Mouse (Mus musculus): ENCODE results near the gene Lgi2. TPM values are rescaled to one million over a fixed set of nuclear protein-coding genes. Genes with fewer than 3 reads are reported as not detected.

Gene Lgi2
- polyA plus RNA-seq, 1 experiment from 2014 or later = 3.9 TPM

GRCm38 (mm10) chr5:52550613-52551317 is 15.5 kb downstream of the Lgi2 start:
- ATAC-seq (ENCODE audit: low FRiP score, low TSS enrichment) = no peak
- H3K27ac ChIP-seq (ENCODE audit: low read depth, low read length) = no peak overlapping the region
- H3K9ac ChIP-seq (ENCODE audit: low read depth, low read length) = no peak overlapping the region
- 78% methylated on average over 13 of the region's 13 CpGs for WGBS
- no peak overlapping the region for H3K4me2 ChIP-seq (replicated peaks; ENCODE audit: low read depth, low read length)
- H3K4me1 ChIP-seq (ENCODE audit: control insufficient read depth, insufficient read depth, low read length) = no peaks in the 10 kb centered on the region
- no peaks in the 10 kb centered on the region for H3K9me3 ChIP-seq (ENCODE audit: control insufficient read depth, low read length)
- no peak overlapping the region for H3K4me3 ChIP-seq (ENCODE audit: low read length)
- no peaks in the 10 kb centered on the region for H3K27me3 ChIP-seq (ENCODE audit: control insufficient read depth, insufficient read depth, low read length)
- H3K36me3 ChIP-seq (ENCODE audit: control insufficient read depth, insufficient read depth, low read length) = no peaks in the 10 kb centered on the region

GRCm38 (mm10) chr5:52546950-52547349 is 19.3 kb downstream of the Lgi2 start:
- no peak for ATAC-seq (ENCODE audit: low FRiP score, low TSS enrichment)
- Histone ChIP-seq H3K36me3 (ENCODE audit: control insufficient read depth, insufficient read depth, low read length) (no peaks in the 10 kb centered on the region), H3K4me1 (ENCODE audit: control insufficient read depth, insufficient read depth, low read length) (no peaks in the 10 kb centered on the region), H3K27me3 (ENCODE audit: control insufficient read depth, insufficient read depth, low read length) (no peaks in the 10 kb centered on the region), H3K9ac (ENCODE audit: low read depth, low read length) (no peak overlapping the region), H3K27ac (ENCODE audit: low read depth, low read length) (no peak overlapping the region), H3K9me3 (ENCODE audit: control insufficient read depth, low read length) (no peaks in the 10 kb centered on the region), H3K4me2 (replicated peaks; ENCODE audit: low read depth, low read length) (no peak overlapping the region), H3K4me3 (ENCODE audit: low read length) (no peak overlapping the region)
- WGBS = 45% methylated on average over 3 of the region's 3 CpGs

GRCm38 (mm10) chr5:52543770-52544169 is 22.5 kb downstream of the Lgi2 start:
- Histone ChIP-seq H3K9me3 (ENCODE audit: control insufficient read depth, low read length) (no peaks in the 10 kb centered on the region), H3K36me3 (ENCODE audit: control insufficient read depth, insufficient read depth, low read length) (no peaks in the 10 kb centered on the region), H3K27me3 (ENCODE audit: control insufficient read depth, insufficient read depth, low read length) (no peaks in the 10 kb centered on the region), H3K9ac (ENCODE audit: low read depth, low read length) (no peak overlapping the region), H3K4me2 (replicated peaks; ENCODE audit: low read depth, low read length) (no peak overlapping the region), H3K27ac (ENCODE audit: low read depth, low read length) (no peak overlapping the region), H3K4me3 (ENCODE audit: low read length) (no peak overlapping the region), H3K4me1 (ENCODE audit: control insufficient read depth, insufficient read depth, low read length) (0 out of 2 replicates have a peak, but pooled peaks cover 4% of the 10 kb centered on the region)
- 0 out of 2 replicates have a peak, but pooled peaks have one; percentile 51 for ATAC-seq (ENCODE audit: low FRiP score, low TSS enrichment)
- 76% methylated on average over 4 of the region's 4 CpGs for WGBS

GRCm38 (mm10) chr5:52540186-52540585 is 26.1 kb downstream of the Lgi2 start:
- 67% methylated on average over 3 of the region's 3 CpGs for WGBS
- H3K4me2 ChIP-seq (replicated peaks; ENCODE audit: low read depth, low read length) = no peak overlapping the region
- H3K4me1 ChIP-seq (ENCODE audit: control insufficient read depth, insufficient read depth, low read length) = peaks cover 19% of the 10 kb centered on the region
- no peaks in the 10 kb centered on the region for H3K27me3 ChIP-seq (ENCODE audit: control insufficient read depth, insufficient read depth, low read length)
- H3K9ac ChIP-seq (ENCODE audit: low read depth, low read length) = no peak overlapping the region
- no peaks in the 10 kb centered on the region for H3K36me3 ChIP-seq (ENCODE audit: control insufficient read depth, insufficient read depth, low read length)
- H3K27ac ChIP-seq (ENCODE audit: low read depth, low read length) = no peak overlapping the region
- no peak for ATAC-seq (ENCODE audit: low FRiP score, low TSS enrichment)
- H3K9me3 ChIP-seq (ENCODE audit: control insufficient read depth, low read length) = no peaks in the 10 kb centered on the region
- no peak overlapping the region for H3K4me3 ChIP-seq (ENCODE audit: low read length)

- H3K9me3 ChIP-seq (ENCODE audit: control insufficient read depth, low read length) = no peaks in the 10 kb centered on the region
- H3K9ac ChIP-seq (ENCODE audit: low read depth, low read length) = no peak overlapping the region
- no peak overlapping the region for H3K4me3 ChIP-seq (ENCODE audit: low read length)
- H3K27me3 ChIP-seq (ENCODE audit: control insufficient read depth, insufficient read depth, low read length) = no peaks in the 10 kb centered on the region
- H3K27ac ChIP-seq (ENCODE audit: low read depth, low read length) = no peak overlapping the region
- no peaks in the 10 kb centered on the region for H3K36me3 ChIP-seq (ENCODE audit: control insufficient read depth, insufficient read depth, low read length)
- H3K4me2 ChIP-seq (replicated peaks; ENCODE audit: low read depth, low read length) = no peak overlapping the region
- H3K4me1 ChIP-seq (ENCODE audit: control insufficient read depth, insufficient read depth, low read length) = peaks cover 26% of the 10 kb centered on the region
- peak; percentile 17; the same call in 1 of the 2 replicates for ATAC-seq (ENCODE audit: low FRiP score, low TSS enrichment)
These were observed 26.8 kb downstream of the Lgi2 start for GRCm38 (mm10) chr5:52539483-52539882.

GRCm38 (mm10) chr5:52537024-52537423 is 29.2 kb downstream of the Lgi2 start:
- Histone ChIP-seq H3K9me3 (ENCODE audit: control insufficient read depth, low read length) (no peaks in the 10 kb centered on the region), H3K36me3 (ENCODE audit: control insufficient read depth, insufficient read depth, low read length) (no peaks in the 10 kb centered on the region), H3K4me3 (ENCODE audit: low read length) (no peak overlapping the region), H3K4me2 (replicated peaks; ENCODE audit: low read depth, low read length) (no peak overlapping the region), H3K9ac (ENCODE audit: low read depth, low read length) (no peak overlapping the region), H3K27me3 (ENCODE audit: control insufficient read depth, insufficient read depth, low read length) (no peaks in the 10 kb centered on the region), H3K27ac (ENCODE audit: low read depth, low read length) (no peak overlapping the region), H3K4me1 (ENCODE audit: control insufficient read depth, insufficient read depth, low read length) (peaks cover 26% of the 10 kb centered on the region)
- 0 out of 2 replicates have a peak, but pooled peaks have one; percentile 30 for ATAC-seq (ENCODE audit: low FRiP score, low TSS enrichment)
- 67% methylated on average over 7 of the region's 7 CpGs for WGBS

- H3K27ac ChIP-seq (ENCODE audit: low read depth, low read length) = peak overlapping the region; percentile 65; the same call in 1 of the 2 replicates
- no peak overlapping the region for H3K4me3 ChIP-seq (ENCODE audit: low read length)
- no peak overlapping the region for H3K4me2 ChIP-seq (replicated peaks; ENCODE audit: low read depth, low read length)
These were observed 31.3 kb downstream of the Lgi2 start for GRCm38 (mm10) chr5:52534798-52535590.

GRCm38 (mm10) chr5:52533705-52534104 is 32.6 kb downstream of the Lgi2 start:
- ATAC-seq (ENCODE audit: low FRiP score, low TSS enrichment) = no peak
- no peak overlapping the region for H3K9ac ChIP-seq (ENCODE audit: low read depth, low read length)
- 84% methylated on average over 9 of the region's 9 CpGs for WGBS

More at GRCm38 (mm10) chr5:52534798-52535590, 31.3 kb downstream of the Lgi2 start:
- 56% methylated on average over 14 of the region's 14 CpGs for WGBS
- peak; percentile 53; the same call in 1 of the 2 replicates for ATAC-seq (ENCODE audit: low FRiP score, low TSS enrichment)
- Histone ChIP-seq H3K27me3 (ENCODE audit: control insufficient read depth, insufficient read depth, low read length) (no peaks in the 10 kb centered on the region), H3K36me3 (ENCODE audit: control insufficient read depth, insufficient read depth, low read length) (no peaks in the 10 kb centered on the region), H3K4me1 (ENCODE audit: control insufficient read depth, insufficient read depth, low read length) (peaks cover 26% of the 10 kb centered on the region), H3K9me3 (ENCODE audit: control insufficient read depth, low read length) (no peaks in the 10 kb centered on the region), H3K9ac (ENCODE audit: low read depth, low read length) (no peak overlapping the region)

GRCm38 (mm10) chr5:52528545-52528944 is 37.7 kb downstream of the Lgi2 start:
- ATAC-seq (ENCODE audit: low FRiP score, low TSS enrichment) = no peak
- WGBS = 28% methylated on average over 7 of the region's 7 CpGs
- H3K36me3 ChIP-seq (ENCODE audit: control insufficient read depth, insufficient read depth, low read length) = no peaks in the 10 kb centered on the region
- no peaks in the 10 kb centered on the region for H3K9me3 ChIP-seq (ENCODE audit: control insufficient read depth, low read length)
- no peak overlapping the region for H3K4me2 ChIP-seq (replicated peaks; ENCODE audit: low read depth, low read length)
- H3K4me3 ChIP-seq (ENCODE audit: low read length) = no peak overlapping the region
- no peak overlapping the region for H3K9ac ChIP-seq (ENCODE audit: low read depth, low read length)
- no peaks in the 10 kb centered on the region for H3K27me3 ChIP-seq (ENCODE audit: control insufficient read depth, insufficient read depth, low read length)
- H3K27ac ChIP-seq (ENCODE audit: low read depth, low read length) = no peak overlapping the region
- no peaks in the 10 kb centered on the region for H3K4me1 ChIP-seq (ENCODE audit: control insufficient read depth, insufficient read depth, low read length)

More at GRCm38 (mm10) chr5:52533705-52534104, 32.6 kb downstream of the Lgi2 start:
- Histone ChIP-seq H3K4me2 (replicated peaks; ENCODE audit: low read depth, low read length) (no peak overlapping the region), H3K36me3 (ENCODE audit: control insufficient read depth, insufficient read depth, low read length) (no peaks in the 10 kb centered on the region), H3K27me3 (ENCODE audit: control insufficient read depth, insufficient read depth, low read length) (no peaks in the 10 kb centered on the region), H3K4me3 (ENCODE audit: low read length) (no peak overlapping the region), H3K4me1 (ENCODE audit: control insufficient read depth, insufficient read depth, low read length) (peaks cover 22% of the 10 kb centered on the region), H3K9me3 (ENCODE audit: control insufficient read depth, low read length) (no peaks in the 10 kb centered on the region), H3K27ac (ENCODE audit: low read depth, low read length) (no peak overlapping the region)

Data from kidney, embryonic 14.5 days (tissue).